Mouse (Mus musculus) CH12.LX (cell line): Measurements from ENCODE around the gene Bscl2.

ENCODE experiments used
- CHD1 ChIP-seq: IDR thresholded peaks from 2 replicates; pipeline ENCODE4 v1.6.1; 2012; ENCODE audit warnings: low read depth, low read length, improper control_type of control experiment, inconsistent platforms
- EP300 ChIP-seq: IDR thresholded peaks from 2 replicates; pipeline ENCODE4 v1.6.1; 2011; ENCODE audit warnings: low read length, improper control_type of control experiment
- MAFK ChIP-seq: IDR thresholded peaks from 2 replicates; pipeline ENCODE4 v1.6.1; 2011; ENCODE audit warnings: low read length, improper control_type of control experiment; ENCODE audit not compliant: insufficient replicate concordance
- POLR2A ChIP-seq: IDR thresholded peaks from 2 replicates; pipeline ENCODE4 v1.6.1; 2011; ENCODE audit warnings: low read depth, mild to moderate bottlenecking, improper control_type of control experiment, low read length

GRCm38 (mm10) chr19:8859018-8859417, 21.8 kb downstream of the Bscl2 start:
- TF ChIP-seq CHD1: no peak
- no peak for TF ChIP-seq POLR2A
- TF ChIP-seq MAFK: no peak
- no peak for TF ChIP-seq EP300
